Mouse (Mus musculus) forebrain, embryonic 13.5 days (tissue): ENCODE measurements at regions not wholly inside any gene's neighbourhood (a gene's known extent, or its start where the extent isn't known, plus 50 kb on each side); places are given as distances from the start of the nearest gene placed in this dataset.
A peak's percentile ranks its signal among the peaks of the same experiment; 100 is the strongest.

Experiments
- ATAC-seq: fragments of 200-750 bp; cut with Nextera tagmentation; 2 replicates; pipeline ENCODE4 v1.8.0; 2017
- H3K27ac ChIP-seq: fragments of 300-500 bp; sonication (generic); 2 replicates; pipeline ENCODE4 v1.5.1; 2015; ENCODE audit warnings: inconsistent platforms, mild to moderate bottlenecking, moderate library complexity
- H3K27me3 ChIP-seq: fragments of 300-500 bp; sonication (generic); 2 replicates; pipeline ENCODE4 v1.6.1; 2015; ENCODE audit warnings: mild to moderate bottlenecking, inconsistent platforms
- H3K36me3 ChIP-seq: fragments of 300-500 bp; sonication (generic); 2 replicates; pipeline ENCODE4 v1.6.1; 2015; ENCODE audit warnings: mild to moderate bottlenecking, inconsistent platforms; ENCODE audit not compliant: poor library complexity, severe bottlenecking
- H3K4me1 ChIP-seq: fragments of 300-500 bp; sonication (generic); 2 replicates; pipeline ENCODE4 v1.6.1; 2015; ENCODE audit warnings: inconsistent platforms
- H3K4me2 ChIP-seq: fragments of 300-500 bp; sonication (generic); 2 replicates; pipeline ENCODE4 v1.6.1; 2015; ENCODE audit warnings: inconsistent platforms, mild to moderate bottlenecking, moderate library complexity
- H3K4me3 ChIP-seq: fragments of 300-500 bp; sonication (generic); 2 replicates; pipeline ENCODE4 v1.5.1; 2015; ENCODE audit warnings: mild to moderate bottlenecking, inconsistent platforms
- H3K9ac ChIP-seq: fragments of 300-500 bp; sonication (generic); 2 replicates; pipeline ENCODE4 v1.6.1; 2015; ENCODE audit warnings: mild to moderate bottlenecking, inconsistent platforms
- H3K9me3 ChIP-seq: fragments of 300-500 bp; sonication (generic); replicated peaks from 2 replicates; pipeline ENCODE4 v1.6.1; 2016; ENCODE audit warnings: inconsistent platforms
- WGBS: fragments of 180-500 bp; shearing (Covaris S2); methylation state at CpG from one replicate; pipeline ENCODE4 v1.1.7; 2015; 5-methylcytosine and 5-hydroxymethylcytosine counted together

DNA sequence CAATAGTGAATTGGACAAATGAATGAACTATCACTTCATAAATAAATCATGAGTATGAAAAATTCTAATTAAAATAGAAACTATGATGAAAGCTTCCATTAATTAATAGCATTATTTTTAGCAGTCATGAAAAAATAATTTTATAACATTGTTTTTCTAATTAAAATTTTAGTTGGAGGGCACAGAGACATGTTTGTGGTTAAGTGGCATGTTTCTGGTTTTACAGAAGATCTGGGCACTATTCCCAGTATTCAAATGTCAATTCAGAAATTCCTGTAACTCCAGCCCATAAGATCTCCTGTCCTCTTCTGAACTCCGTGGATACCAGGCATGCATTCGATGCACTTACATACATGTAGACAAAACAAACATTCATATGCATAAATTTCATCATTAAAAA, 650.6 kb upstream of the Lrfn5 start:
- no peak overlapping the region for H3K9ac ChIP-seq
- H3K4me3 ChIP-seq: no peak overlapping the region
- H3K4me2 ChIP-seq: no peak overlapping the region
- H3K27me3 ChIP-seq: no peaks in the 10 kb centered on the region
- 82% methylated on average over 2 of the region's 2 CpGs for WGBS
- no peaks in the 10 kb centered on the region for H3K4me1 ChIP-seq
- no peaks in the 10 kb centered on the region for H3K9me3 ChIP-seq
- H3K36me3 ChIP-seq: no peaks in the 10 kb centered on the region
- no peak for ATAC-seq
- no peak overlapping the region for H3K27ac ChIP-seq

DNA sequence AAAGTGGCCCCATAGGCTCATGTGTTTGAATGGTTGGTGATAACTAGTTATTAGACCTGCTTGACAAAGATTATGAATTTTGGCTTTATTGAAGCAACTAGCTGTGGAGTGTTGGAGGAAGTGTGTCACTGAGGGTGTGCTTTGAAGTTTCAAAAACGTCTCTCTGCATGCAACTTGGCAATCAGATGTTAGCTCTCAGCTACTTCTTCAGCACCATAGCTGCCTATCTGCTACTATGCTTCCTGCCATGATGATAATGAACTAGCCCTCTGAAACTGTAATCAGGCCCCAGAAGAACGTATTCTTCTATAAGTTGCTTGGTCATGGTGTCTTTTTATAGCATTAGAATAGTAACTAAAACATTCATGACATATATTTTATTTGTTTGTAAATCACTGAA, 630.5 kb upstream of the Lrfn5 start:
- H3K27ac ChIP-seq: no peak overlapping the region
- 74% methylated on average over 2 of the region's 2 CpGs for WGBS
- no peak overlapping the region for H3K4me3 ChIP-seq
- H3K9ac ChIP-seq: no peak overlapping the region
- H3K4me2 ChIP-seq: no peak overlapping the region
- no peaks in the 10 kb centered on the region for H3K36me3 ChIP-seq
- no peak for ATAC-seq
- H3K27me3 ChIP-seq: no peaks in the 10 kb centered on the region
- H3K4me1 ChIP-seq: no peaks in the 10 kb centered on the region
- H3K9me3 ChIP-seq: no peaks in the 10 kb centered on the region

DNA sequence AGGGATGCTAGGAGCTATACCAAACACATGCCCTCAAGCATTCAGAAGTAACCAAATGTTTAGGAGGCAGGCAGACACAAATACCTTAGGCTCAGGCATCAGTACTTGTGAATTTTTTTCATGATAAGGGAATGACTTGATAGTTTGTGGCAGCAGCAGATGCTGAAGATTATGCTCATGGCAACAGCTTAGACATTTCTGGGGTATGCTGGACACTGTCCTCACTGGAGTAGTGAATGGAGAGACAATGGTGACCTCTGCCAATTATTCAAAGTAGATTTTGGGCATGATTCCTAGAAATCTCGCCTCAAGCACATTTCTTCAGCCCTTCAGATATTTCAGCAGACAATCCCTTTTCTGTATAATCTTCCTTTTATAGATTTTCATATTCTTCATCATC, 628.4 kb upstream of the Lrfn5 start:
- H3K4me1 ChIP-seq: no peaks in the 10 kb centered on the region
- WGBS: 74% methylated on average over 1 of the region's 1 CpGs
- H3K9me3 ChIP-seq: no peaks in the 10 kb centered on the region
- no peak overlapping the region for H3K4me3 ChIP-seq
- no peaks in the 10 kb centered on the region for H3K27me3 ChIP-seq
- no peak for ATAC-seq
- H3K36me3 ChIP-seq: no peaks in the 10 kb centered on the region
- H3K9ac ChIP-seq: no peak overlapping the region
- H3K4me2 ChIP-seq: no peak overlapping the region
- no peak overlapping the region for H3K27ac ChIP-seq

DNA sequence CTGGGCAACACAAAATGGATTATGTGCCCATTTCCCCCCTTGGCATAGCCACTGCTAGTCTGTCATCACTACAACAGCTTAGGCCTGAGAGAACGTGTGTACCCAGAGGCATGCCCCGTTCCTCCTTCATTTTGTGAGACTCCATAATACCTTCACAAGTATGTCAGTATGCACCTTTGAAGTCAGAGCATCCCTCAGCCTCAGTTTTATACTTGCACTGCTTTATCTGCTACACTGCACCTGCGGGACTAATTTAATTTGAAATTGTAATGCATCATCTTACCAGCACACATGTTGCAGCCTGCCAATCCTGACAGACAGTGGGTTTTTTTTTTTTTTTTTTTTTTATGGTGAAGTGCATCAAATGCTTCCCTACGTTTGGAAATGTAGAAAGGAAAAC, 590.9 kb upstream of the Lrfn5 start:
- WGBS: 76% methylated on average over 4 of the region's 4 CpGs
- H3K9me3 ChIP-seq: no peaks in the 10 kb centered on the region
- no peaks in the 10 kb centered on the region for H3K36me3 ChIP-seq
- no peak overlapping the region for H3K4me3 ChIP-seq
- H3K27ac ChIP-seq: no peak overlapping the region
- H3K4me1 ChIP-seq: no peaks in the 10 kb centered on the region
- no peak overlapping the region for H3K4me2 ChIP-seq
- H3K9ac ChIP-seq: no peak overlapping the region
- no peak for ATAC-seq
- no peaks in the 10 kb centered on the region for H3K27me3 ChIP-seq

DNA sequence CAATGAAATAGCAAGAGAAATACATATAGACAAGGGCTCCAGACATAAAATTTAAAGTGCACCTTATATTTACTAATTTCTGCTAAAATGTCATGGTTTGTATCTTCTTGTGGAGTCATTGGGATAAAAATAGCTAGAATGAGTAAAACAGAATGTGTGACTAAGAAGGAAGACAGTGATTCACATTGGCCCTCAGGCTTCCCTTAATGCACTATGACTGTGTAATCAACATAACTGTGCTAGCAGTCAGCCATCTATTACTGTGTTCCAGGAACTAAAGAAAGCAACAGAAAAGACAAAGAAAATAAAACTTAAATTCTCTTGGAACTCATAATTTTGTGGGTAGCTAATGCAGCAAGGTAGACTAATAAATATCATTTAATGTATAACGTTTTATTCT, 555.5 kb upstream of the Lrfn5 start:
- ATAC-seq: no peak
- Histone ChIP-seq H3K4me3 (no peak overlapping the region), H3K4me1 (no peaks in the 10 kb centered on the region), H3K9me3 (no peaks in the 10 kb centered on the region), H3K27me3 (no peaks in the 10 kb centered on the region), H3K36me3 (no peaks in the 10 kb centered on the region), H3K4me2 (no peak overlapping the region), H3K27ac (no peak overlapping the region), H3K9ac (no peak overlapping the region)
- 78% methylated on average over 1 of the region's 1 CpGs for WGBS

DNA sequence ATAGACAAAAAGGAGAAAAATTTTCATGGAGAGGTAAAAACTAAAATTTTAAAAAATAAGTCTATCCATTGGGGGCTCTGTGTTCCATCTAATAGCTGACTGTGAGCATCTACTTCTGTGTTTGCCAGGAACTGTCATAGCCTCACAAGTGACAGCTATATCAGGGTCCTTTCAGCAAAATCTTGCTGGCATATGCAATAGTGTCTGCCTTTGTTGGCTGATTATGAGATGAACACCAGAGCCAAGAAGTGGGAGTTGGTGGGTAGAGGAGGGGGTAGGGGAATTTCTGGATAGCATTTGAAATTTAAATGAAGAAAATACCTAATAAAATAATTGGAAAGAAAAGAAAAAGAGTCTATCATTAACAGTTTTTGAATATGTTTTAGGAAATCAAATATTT, 544.5 kb upstream of the Lrfn5 start:
- Histone ChIP-seq H3K27ac (no peak overlapping the region), H3K4me2 (no peak overlapping the region), H3K9me3 (no peaks in the 10 kb centered on the region), H3K36me3 (no peaks in the 10 kb centered on the region), H3K4me1 (no peaks in the 10 kb centered on the region), H3K4me3 (no peak overlapping the region), H3K27me3 (no peaks in the 10 kb centered on the region), H3K9ac (no peak overlapping the region)
- peak; percentile 65; the same call in 1 of the 2 replicates for ATAC-seq
